Mouse (Mus musculus) embryonic facial prominence, embryonic 13.5 days (tissue): ENCODE data around the gene Lactb. TPM values are rescaled to one million over a fixed set of nuclear protein-coding genes. Genes with fewer than 3 reads are reported as not detected.

Experiments
- ATAC-seq: fragments of 200-750 bp; cut with Nextera tagmentation; 2 replicates; pipeline ENCODE4 v1.8.0; 2017; ENCODE audit warnings: low read depth; ENCODE audit not compliant: insufficient number of reproducible peaks, insufficient read depth, low FRiP score, low TSS enrichment
- H3K27ac ChIP-seq: fragments of 300-500 bp; sonication (generic); 2 replicates; pipeline ENCODE4 v1.5.1; 2015; ENCODE audit warnings: moderate library complexity, mild to moderate bottlenecking, inconsistent platforms
- H3K27me3 ChIP-seq: fragments of 300-500 bp; sonication (generic); 2 replicates; pipeline ENCODE4 v1.6.1; 2015; ENCODE audit warnings: mild to moderate bottlenecking, inconsistent platforms
- H3K36me3 ChIP-seq: fragments of 300-500 bp; sonication (generic); 2 replicates; pipeline ENCODE4 v1.6.1; 2015; ENCODE audit warnings: mild to moderate bottlenecking, inconsistent platforms
- H3K4me1 ChIP-seq: fragments of 300-500 bp; sonication (generic); 2 replicates; pipeline ENCODE4 v1.6.1; 2015; ENCODE audit warnings: inconsistent platforms
- H3K4me2 ChIP-seq: fragments of 300-500 bp; sonication (generic); 2 replicates; pipeline ENCODE4 v1.6.1; 2015; ENCODE audit warnings: moderate library complexity, mild to moderate bottlenecking, inconsistent platforms
- H3K4me3 ChIP-seq: fragments of 300-500 bp; sonication (generic); 2 replicates; pipeline ENCODE4 v1.5.1; 2015; ENCODE audit warnings: mild to moderate bottlenecking, inconsistent platforms
- H3K9ac ChIP-seq: fragments of 300-500 bp; sonication (generic); 2 replicates; pipeline ENCODE4 v1.6.1; 2015; ENCODE audit warnings: mild to moderate bottlenecking, inconsistent platforms
- H3K9me3 ChIP-seq: fragments of 300-500 bp; sonication (generic); 2 replicates; pipeline ENCODE4 v1.6.1; 2016; ENCODE audit warnings: inconsistent platforms
- whole genome bisulfite sequencing: fragments of 180-500 bp; shearing (Covaris S2); methylation state at CpG from one replicate; pipeline ENCODE4 v1.1.7; 2015; ENCODE audit warnings: mixed read lengths; 5-methylcytosine and 5-hydroxymethylcytosine counted together
- polyA plus RNA-seq: library from polyadenylated mRNA; unstranded; fragments of >200 nt; fragmentation: Nextera tagmentation; extraction: Ambion mirVana; gene quantifications from 2 replicates; pipeline ENCODE4 v1.2.1, GENCODE M21; 2015

Lactb gene
- polyA plus RNA-seq, 1 experiment from 2014 or later: 9.3 TPM

DNA sequence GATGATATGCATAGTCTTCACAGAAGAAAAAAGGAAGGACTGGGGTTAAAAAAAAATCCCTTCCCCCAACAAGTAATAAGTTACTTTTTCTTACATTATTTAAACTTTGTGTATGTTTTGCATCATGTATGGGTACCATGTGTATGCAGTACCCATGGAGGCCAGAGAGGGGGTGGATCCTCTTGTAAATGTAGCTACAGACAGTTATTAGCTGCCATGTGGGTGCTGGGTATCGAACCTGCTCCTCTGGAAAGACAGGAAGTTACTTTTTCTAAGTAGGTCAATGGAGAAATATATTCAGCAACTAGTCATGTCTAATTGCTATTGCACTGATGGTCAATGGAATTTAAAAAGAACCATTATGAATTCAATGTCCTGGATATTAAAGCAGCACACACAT lies 3.2 kb upstream of the Lactb start:
- H3K36me3 ChIP-seq: no peaks in the 10 kb centered on the region
- H3K9ac ChIP-seq: no peak overlapping the region
- H3K4me1 ChIP-seq: peaks cover 10% of the 10 kb centered on the region; the same call in 1 of the 2 replicates
- H3K27ac ChIP-seq: no peak overlapping the region
- 68% methylated on average over 1 of the region's 1 CpGs for WGBS
- no peak for ATAC-seq
- no peak overlapping the region for H3K4me3 ChIP-seq
- H3K27me3 ChIP-seq: no peaks in the 10 kb centered on the region
- no peak overlapping the region for H3K4me2 ChIP-seq
- H3K9me3 ChIP-seq: no peaks in the 10 kb centered on the region

DNA sequence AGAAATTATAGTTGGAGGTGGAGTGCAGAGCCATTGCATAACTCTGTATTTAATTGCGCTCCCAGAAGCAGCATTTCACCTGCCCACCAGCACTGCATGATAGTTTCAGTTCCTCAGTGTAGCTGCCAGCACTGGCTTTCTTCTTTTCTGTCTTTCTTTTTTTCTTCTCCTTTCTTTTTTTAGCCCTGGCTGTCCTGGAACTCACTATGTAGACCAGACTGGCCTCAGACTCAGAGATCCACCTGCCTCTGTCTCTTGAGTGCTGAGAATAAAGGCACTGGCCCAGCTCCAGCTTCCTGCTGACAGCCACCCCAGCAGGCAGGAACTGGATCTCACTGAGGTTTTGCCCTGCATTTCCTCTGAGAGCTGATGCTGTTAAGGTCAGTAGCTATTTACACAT lies 2.7 kb upstream of the Lactb start:
- Histone ChIP-seq H3K4me1 (peaks cover 10% of the 10 kb centered on the region; the same call in 1 of the 2 replicates), H3K36me3 (no peaks in the 10 kb centered on the region), H3K4me3 (no peak overlapping the region), H3K4me2 (no peak overlapping the region), H3K9ac (no peak overlapping the region), H3K9me3 (no peaks in the 10 kb centered on the region), H3K27ac (no peak overlapping the region), H3K27me3 (no peaks in the 10 kb centered on the region)
- no peak for ATAC-seq
- WGBS: 88% methylated on average over 1 of the region's 1 CpGs

DNA sequence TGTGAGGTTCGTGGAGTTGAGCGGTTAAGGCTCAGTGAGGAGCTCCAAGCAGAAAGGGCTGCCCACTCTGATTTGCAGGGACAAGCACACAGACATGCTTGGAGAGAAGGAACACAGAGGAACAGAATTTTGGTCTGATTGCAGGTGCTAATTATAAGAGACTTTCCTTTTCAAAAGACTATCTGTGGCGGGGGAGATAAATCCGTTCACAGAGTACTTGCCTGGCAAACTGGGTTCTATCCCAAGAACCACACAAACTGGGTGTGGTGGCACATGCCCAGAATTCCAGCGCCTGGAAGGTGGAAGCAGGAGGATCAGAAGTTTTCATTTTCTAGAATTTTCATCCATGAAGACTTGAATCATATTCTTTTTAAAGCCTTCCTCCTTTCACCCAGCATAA lies 1.8 kb upstream of the Lactb start:
- Histone ChIP-seq H3K4me1 (peaks cover 10% of the 10 kb centered on the region; the same call in 1 of the 2 replicates), H3K27ac (no peak overlapping the region), H3K27me3 (no peaks in the 10 kb centered on the region), H3K36me3 (no peaks in the 10 kb centered on the region), H3K9ac (no peak overlapping the region), H3K4me3 (no peak overlapping the region), H3K4me2 (no peak overlapping the region), H3K9me3 (no peaks in the 10 kb centered on the region)
- 76% methylated on average over 5 of the region's 5 CpGs for WGBS
- ATAC-seq: no peak

DNA sequence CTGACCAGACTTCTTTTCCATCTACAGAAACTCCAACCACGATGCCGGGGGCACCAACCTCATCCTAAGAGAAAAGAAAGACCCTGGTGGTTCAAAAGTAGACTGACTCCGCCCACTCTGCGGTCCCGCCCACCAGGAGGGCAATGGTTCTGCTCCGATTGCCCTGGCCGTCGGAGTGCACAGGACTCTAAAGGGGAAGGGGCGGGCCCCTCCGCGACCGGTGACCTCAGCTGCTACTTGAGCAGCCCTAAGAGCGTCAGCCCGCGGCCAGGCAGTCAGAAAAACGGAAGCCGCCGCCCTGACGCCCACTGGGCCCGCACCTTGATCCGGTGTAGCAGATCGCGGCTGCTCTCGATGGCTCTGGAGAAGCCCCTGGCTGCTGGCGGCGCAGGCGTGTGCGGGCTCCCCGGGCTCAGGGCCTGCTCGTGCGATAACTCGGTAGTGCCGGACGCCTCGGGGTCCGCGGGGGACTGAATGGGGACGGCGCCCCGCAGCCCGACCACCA lies 511 bp downstream of the Lactb start:
- under 1% methylated on average over 41 of the region's 41 CpGs for WGBS

DNA sequence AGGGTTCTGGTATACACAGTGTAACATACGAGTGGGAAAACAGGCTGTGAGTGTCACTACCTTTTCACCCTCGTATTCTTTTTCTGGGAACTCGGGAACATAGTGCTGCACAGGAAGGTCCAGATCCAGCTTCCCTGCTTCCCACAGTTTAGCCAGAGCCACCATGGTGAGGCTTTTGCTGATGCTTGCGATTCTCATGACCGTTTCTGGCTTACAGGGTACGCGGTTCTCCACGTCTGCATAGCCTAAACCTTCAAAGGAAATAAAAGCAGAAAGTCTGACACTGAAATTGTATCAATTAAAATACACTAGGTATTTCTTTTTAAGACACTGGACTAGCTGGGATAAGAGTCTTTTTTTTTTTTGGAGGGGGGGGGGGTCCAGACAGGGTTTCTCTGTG lies 4.2 kb downstream of the Lactb start:
- peaks cover 8% of the 10 kb centered on the region; the same call in 1 of the 2 replicates for H3K4me1 ChIP-seq
- H3K9ac ChIP-seq: no peak overlapping the region
- 83% methylated on average over 8 of the region's 8 CpGs for WGBS
- no peak overlapping the region for H3K4me2 ChIP-seq
- ATAC-seq: no peak
- no peak overlapping the region for H3K4me3 ChIP-seq
- no peak overlapping the region for H3K27ac ChIP-seq
- H3K27me3 ChIP-seq: no peaks in the 10 kb centered on the region
- no peaks in the 10 kb centered on the region for H3K9me3 ChIP-seq
- H3K36me3 ChIP-seq: peaks cover 21% of the 10 kb centered on the region

More for the DNA sequence above, 511 bp downstream of the Lactb start:
- ATAC-seq: peak; percentile 76
- peaks cover 14% of the 10 kb centered on the region for H3K36me3 ChIP-seq
- H3K4me2 ChIP-seq: peak overlapping the region; percentile 67
- H3K9ac ChIP-seq: peak overlapping the region; percentile 83
- H3K4me3 ChIP-seq: peak overlapping the region; percentile 93
- peaks cover 10% of the 10 kb centered on the region; the same call in 1 of the 2 replicates for H3K4me1 ChIP-seq
- no peaks in the 10 kb centered on the region for H3K27me3 ChIP-seq
- no peaks in the 10 kb centered on the region for H3K9me3 ChIP-seq
- H3K27ac ChIP-seq: peak overlapping the region; percentile 86

DNA sequence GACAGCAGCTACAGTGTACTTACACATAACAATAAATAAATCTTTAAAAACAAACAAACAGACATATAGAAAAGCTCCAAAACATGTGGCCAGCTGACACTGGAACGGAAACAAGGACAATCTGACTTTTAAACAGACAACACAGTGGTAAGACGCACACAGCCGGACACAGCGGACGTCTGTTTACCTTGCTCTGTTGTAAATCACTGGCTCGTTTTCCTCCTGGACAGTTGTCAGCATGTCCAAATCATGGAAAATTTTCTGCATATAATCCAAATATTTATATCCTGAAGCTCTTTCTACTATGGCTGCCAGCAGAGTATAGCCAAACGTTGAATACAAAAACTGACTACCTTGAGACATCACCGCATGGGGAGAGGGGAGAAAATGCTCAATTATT lies 7.8 kb downstream of the Lactb start:
- Histone ChIP-seq H3K27me3 (no peaks in the 10 kb centered on the region), H3K4me3 (no peak overlapping the region), H3K9ac (no peak overlapping the region), H3K36me3 (peaks cover 21% of the 10 kb centered on the region), H3K4me2 (no peak overlapping the region), H3K9me3 (no peaks in the 10 kb centered on the region), H3K4me1 (no peaks in the 10 kb centered on the region), H3K27ac (no peak overlapping the region)
- WGBS: 89% methylated on average over 8 of the region's 8 CpGs
- ATAC-seq: no peak

DNA sequence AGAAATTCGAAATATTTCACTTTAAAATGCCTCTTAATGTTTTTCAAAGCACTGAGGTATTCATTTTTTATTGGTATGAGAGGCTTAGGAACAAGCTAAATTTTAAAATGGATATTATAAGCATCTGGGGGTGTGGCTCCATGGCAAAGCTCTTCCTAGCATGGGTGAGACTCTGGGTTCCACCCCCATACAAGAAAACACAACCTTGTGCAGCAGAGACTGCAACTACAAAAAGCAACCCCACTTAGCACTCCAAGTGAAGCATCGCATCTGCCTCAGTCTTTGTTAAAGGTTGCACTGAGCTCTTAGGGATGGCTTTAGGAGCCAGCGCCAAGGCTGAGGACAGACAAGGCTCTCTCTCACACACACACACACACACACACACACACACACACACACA lies 13.8 kb downstream of the Lactb start:
- no peaks in the 10 kb centered on the region for H3K4me1 ChIP-seq
- H3K36me3 ChIP-seq: no peaks in the 10 kb centered on the region
- H3K27ac ChIP-seq: no peak overlapping the region
- ATAC-seq: no peak
- H3K4me3 ChIP-seq: no peak overlapping the region
- H3K9me3 ChIP-seq: no peaks in the 10 kb centered on the region
- 77% methylated on average over 3 of the region's 3 CpGs for WGBS
- no peak overlapping the region for H3K9ac ChIP-seq
- no peaks in the 10 kb centered on the region for H3K27me3 ChIP-seq
- H3K4me2 ChIP-seq: no peak overlapping the region

DNA sequence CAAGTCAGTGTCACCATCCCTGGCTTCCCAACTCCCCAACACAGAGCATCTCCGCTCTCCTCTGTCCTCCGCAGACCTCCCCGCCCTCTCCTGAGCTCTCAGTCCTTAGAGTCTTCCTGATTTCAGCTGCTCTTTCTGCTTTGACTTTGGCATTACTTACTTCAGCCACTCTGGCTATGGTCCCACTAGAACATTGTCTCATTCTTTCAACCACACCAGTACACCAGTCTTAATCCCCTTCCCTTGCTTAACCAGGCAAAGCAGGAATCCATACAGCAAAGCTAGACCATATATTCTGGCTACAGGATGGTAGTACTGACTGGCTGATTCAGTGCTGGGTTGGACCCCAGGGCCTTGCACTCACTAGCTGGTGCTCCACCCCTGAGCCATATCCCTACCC lies 17.8 kb downstream of the Lactb start:
- no peak for ATAC-seq
- no peaks in the 10 kb centered on the region for H3K9me3 ChIP-seq
- H3K36me3 ChIP-seq: no peaks in the 10 kb centered on the region
- no peak overlapping the region for H3K27ac ChIP-seq
- 84% methylated on average over 3 of the region's 3 CpGs for whole genome bisulfite sequencing
- no peaks in the 10 kb centered on the region for H3K27me3 ChIP-seq
- H3K9ac ChIP-seq: no peak overlapping the region
- H3K4me1 ChIP-seq: no peaks in the 10 kb centered on the region
- H3K4me2 ChIP-seq: no peak overlapping the region
- H3K4me3 ChIP-seq: no peak overlapping the region

DNA sequence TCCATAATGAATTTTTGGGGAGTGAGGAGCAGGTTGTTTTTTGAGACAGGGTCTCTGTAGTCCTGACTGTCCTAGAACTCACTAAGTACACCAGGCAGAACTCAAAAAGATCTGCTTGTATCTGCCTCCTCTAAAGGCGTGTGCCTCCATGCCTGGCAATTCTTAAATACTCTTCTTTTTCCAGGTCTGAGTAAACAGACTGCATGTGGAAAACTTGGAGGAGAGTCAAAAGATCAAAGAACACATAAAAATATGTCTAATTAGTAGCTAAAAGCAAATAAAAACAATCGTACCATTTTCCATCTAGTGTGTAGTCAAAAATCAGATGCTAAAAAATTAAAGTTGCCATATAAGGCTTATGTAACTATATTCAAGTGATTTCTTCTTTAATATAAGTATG lies 22.4 kb downstream of the Lactb start:
- no peak overlapping the region for H3K9ac ChIP-seq
- 77% methylated on average over 2 of the region's 2 CpGs for WGBS
- H3K27ac ChIP-seq: no peak overlapping the region
- H3K36me3 ChIP-seq: peaks cover 13% of the 10 kb centered on the region
- H3K4me1 ChIP-seq: no peaks in the 10 kb centered on the region
- no peaks in the 10 kb centered on the region for H3K9me3 ChIP-seq
- H3K27me3 ChIP-seq: no peaks in the 10 kb centered on the region
- no peak overlapping the region for H3K4me2 ChIP-seq
- no peak for ATAC-seq
- H3K4me3 ChIP-seq: no peak overlapping the region

DNA sequence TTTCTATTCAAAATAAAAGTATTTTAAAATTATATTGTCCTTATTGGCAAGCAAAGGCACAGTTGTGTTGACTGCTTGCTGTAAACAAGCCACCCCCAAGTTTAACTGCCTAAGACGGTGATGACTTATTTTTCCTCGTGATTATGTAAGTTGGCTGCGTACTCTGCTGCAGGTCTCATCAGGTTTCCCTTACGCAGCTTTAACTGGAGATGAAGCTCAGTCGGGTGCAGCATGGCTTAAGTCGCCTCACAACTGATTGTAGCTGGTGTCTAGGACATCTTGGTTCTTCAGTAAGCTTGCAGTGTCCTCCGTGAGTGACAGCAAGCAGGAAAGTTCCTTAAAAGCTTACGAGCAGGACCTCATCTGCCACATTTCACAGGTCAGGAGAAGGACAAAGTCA lies 23.0 kb downstream of the Lactb start:
- no peak overlapping the region for H3K4me3 ChIP-seq
- no peak overlapping the region for H3K9ac ChIP-seq
- ATAC-seq: no peak
- H3K4me1 ChIP-seq: no peaks in the 10 kb centered on the region
- H3K27ac ChIP-seq: no peak overlapping the region
- H3K4me2 ChIP-seq: no peak overlapping the region
- no peaks in the 10 kb centered on the region for H3K9me3 ChIP-seq
- H3K27me3 ChIP-seq: no peaks in the 10 kb centered on the region
- WGBS: 78% methylated on average over 8 of the region's 8 CpGs
- peaks cover 15% of the 10 kb centered on the region for H3K36me3 ChIP-seq

DNA sequence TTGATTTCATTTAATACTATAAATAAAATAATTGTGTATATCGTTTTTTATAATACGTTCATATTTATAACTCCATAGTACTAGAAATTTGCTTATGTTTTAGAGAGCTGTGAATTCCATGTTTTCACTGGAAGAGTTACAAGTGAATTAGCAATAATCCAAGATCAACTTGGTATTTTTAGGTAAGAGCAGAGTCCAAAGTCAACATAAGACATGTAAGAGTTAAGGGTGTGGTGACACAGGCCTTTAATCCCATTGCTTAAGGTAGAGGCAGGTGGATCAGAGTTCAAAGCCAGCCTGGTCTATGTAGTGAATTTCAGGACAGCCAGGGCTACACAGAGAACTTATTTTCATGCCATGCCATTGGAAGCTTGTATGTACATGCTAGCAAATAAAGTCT lies 26.7 kb downstream of the Lactb start:
- no peak for ATAC-seq
- peaks cover 15% of the 10 kb centered on the region for H3K36me3 ChIP-seq
- H3K9me3 ChIP-seq: no peaks in the 10 kb centered on the region
- H3K9ac ChIP-seq: no peak overlapping the region
- no peak overlapping the region for H3K27ac ChIP-seq
- no peak overlapping the region for H3K4me3 ChIP-seq
- H3K27me3 ChIP-seq: no peaks in the 10 kb centered on the region
- peaks cover 4% of the 10 kb centered on the region; the same call in 1 of the 2 replicates for H3K4me1 ChIP-seq
- WGBS: 96% methylated on average over 2 of the region's 2 CpGs
- no peak overlapping the region for H3K4me2 ChIP-seq

DNA sequence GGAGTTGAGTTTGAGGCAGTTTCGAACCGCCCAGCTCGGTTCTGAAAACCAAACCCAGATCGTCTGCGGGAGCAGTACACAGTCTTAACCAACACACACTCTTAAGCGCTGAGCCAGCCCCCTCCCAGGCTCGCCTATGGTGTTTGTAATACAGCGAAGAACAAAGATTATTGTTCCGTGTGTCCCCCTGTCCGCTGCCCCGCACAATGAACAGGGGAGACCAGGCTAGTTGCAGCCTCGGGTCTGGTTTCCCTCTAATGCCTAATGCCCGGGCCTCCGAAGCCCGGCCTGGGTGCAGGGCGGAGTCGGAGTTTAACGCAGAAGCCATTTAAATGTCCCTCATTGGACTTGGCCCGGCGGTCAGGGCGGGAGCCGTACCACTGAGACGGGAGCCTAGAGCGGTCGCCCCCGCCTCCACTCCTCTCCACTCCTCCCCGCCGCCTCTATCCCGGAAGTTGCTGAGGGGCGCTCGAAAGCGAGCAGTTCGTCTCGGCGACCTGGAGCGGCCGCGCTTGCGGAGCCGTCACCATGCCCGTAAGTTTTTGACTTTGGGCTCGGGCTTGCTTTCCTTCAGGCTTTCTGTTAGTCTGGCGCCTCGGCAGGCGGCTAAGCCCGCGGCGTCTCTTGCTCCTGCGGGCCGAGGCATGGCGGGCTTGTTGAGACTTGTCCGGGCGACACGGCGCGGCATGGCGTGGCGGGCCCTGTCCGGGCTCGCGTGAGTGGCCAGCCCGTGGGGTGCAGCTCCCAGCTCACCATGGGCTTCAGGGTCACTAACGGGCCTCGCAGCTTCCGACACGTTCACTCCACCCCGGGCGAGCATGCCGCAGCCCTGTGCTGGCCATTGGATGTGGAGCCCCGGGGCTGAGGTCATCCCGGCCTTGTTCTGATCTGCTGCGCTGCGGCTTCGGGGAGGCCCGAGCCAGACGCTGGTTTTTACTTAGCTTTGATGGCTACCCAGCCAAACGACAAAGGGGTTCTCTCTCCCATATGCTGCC lies 29.3 kb downstream of the Lactb start, which contains the start of gene Rps27l:
TSS of gene Rps27l (plus strand) at position 440 of the 995 bp plus-strand sequence.
- Histone ChIP-seq H3K4me3 (peak within 1 kb of the TSS; percentile 90), H3K4me2 (peak within 1 kb of the TSS; percentile 68), H3K4me1 (peaks cover 10% of the 10 kb centered on the region; the same call in 1 of the 2 replicates), H3K27me3 (no peaks in the 10 kb centered on the region), H3K27ac (peak within 1 kb of the TSS; percentile 96), H3K9me3 (no peaks in the 10 kb centered on the region), H3K9ac (peak within 1 kb of the TSS; percentile 97), H3K36me3 (peaks cover 12% of the 10 kb centered on the region)
- ATAC-seq: peak; percentile 94
- WGBS: under 1% methylated on average over 77 of the region's 77 CpGs
